Mouse (Mus musculus) CH12.LX (cell line): ENCODE measurements at regions not wholly inside any gene's neighbourhood (a gene's known extent, or its start where the extent isn't known, plus 50 kb on each side); places are given as distances from the start of the nearest gene placed in this dataset.

ENCODE experiments used
- DNase-seq: peaks from one replicate; pipeline ENCODE4 v3.0.0-alpha.2; 2013; ENCODE audit errors: extremely low read depth
- H3K27ac ChIP-seq: 2 replicates; pipeline ENCODE4 v1.5.1; 2012; ENCODE audit warnings: low read depth, mild to moderate bottlenecking, control low read depth, moderate library complexity; ENCODE audit not compliant: insufficient read depth
- H3K27me3 ChIP-seq: replicated peaks from 2 replicates; pipeline ENCODE3; 2012; ENCODE audit warnings: inconsistent platforms
- H3K36me3 ChIP-seq, 2 experiments: replicated peaks in 1 of 2; 2 replicates each; pipeline versions ENCODE3 to v1.6.1; 2012; ENCODE audit warnings: inconsistent platforms in 1 of 2, low read length in 1 of 2, mild to moderate bottlenecking in 1 of 2, mixed read lengths in 1 of 2, moderate library complexity in 1 of 2; ENCODE audit not compliant: control insufficient read depth in 1 of 2, insufficient read depth in 1 of 2
- H3K4me1 ChIP-seq, 2 experiments: 2 replicates each; pipeline ENCODE4 v1.6.1; 2012; ENCODE audit warnings: inconsistent platforms in 1 of 2, moderate library complexity in 1 of 2; ENCODE audit not compliant: insufficient read depth in 2 of 2, control insufficient read depth in 1 of 2
- H3K4me2 ChIP-seq: 2 replicates; pipeline ENCODE4 v1.6.1; 2012; ENCODE audit warnings: low read depth, mild to moderate bottlenecking, control low read depth; ENCODE audit not compliant: poor library complexity, insufficient read depth, severe bottlenecking
- H3K4me3 ChIP-seq, 3 experiments: fragments of 150-350 bp in 1 of 3; sonication (generic) in 1 of 3; replicated peaks in 1 of 3; 2 replicates each; pipeline versions ENCODE3 to v1.5.1; 2011 to 2012; ENCODE audit warnings: low read depth in 2 of 3, low read length in 2 of 3, mild to moderate bottlenecking in 2 of 3, moderate library complexity in 2 of 3, control low read depth in 1 of 3, improper control_type of control experiment in 1 of 3, inconsistent platforms in 1 of 3, mixed read lengths in 1 of 3; ENCODE audit not compliant: poor library complexity in 1 of 3
- H3K79me2 ChIP-seq: replicated peaks from 2 replicates; pipeline ENCODE4 v1.6.1; 2012; ENCODE audit warnings: mild to moderate bottlenecking, moderate library complexity; ENCODE audit not compliant: control insufficient read depth, poor library complexity, insufficient read depth, severe bottlenecking; ENCODE audit errors: extremely low read depth
- H3K9ac ChIP-seq: 2 replicates; pipeline ENCODE4 v1.6.1; 2012; ENCODE audit warnings: low read depth, mild to moderate bottlenecking, control low read depth, moderate library complexity; ENCODE audit not compliant: insufficient read depth
- H3K9me3 ChIP-seq: replicated peaks from 2 replicates; pipeline ENCODE3; 2012; ENCODE audit warnings: low read length, inconsistent platforms, mixed read lengths
- BHLHE40 ChIP-seq: IDR thresholded peaks from 2 replicates; pipeline ENCODE4 v1.6.1; 2011; ENCODE audit warnings: mild to moderate bottlenecking, low read depth, low read length, improper control_type of control experiment
- CHD1 ChIP-seq: IDR thresholded peaks from 2 replicates; pipeline ENCODE4 v1.6.1; 2012; ENCODE audit warnings: low read depth, low read length, improper control_type of control experiment, inconsistent platforms
- CHD2 ChIP-seq: IDR thresholded peaks from 2 replicates; pipeline ENCODE4 v1.6.1; 2011; ENCODE audit warnings: low read length, improper control_type of control experiment
- CTCF ChIP-seq, 2 experiments: IDR thresholded peaks in 1 of 2; conservative IDR thresholded peaks in 1 of 2; 2 replicates each; pipeline ENCODE4 v1.5.1; 2011 to 2012; ENCODE audit warnings: low read depth in 2 of 2, low read length in 2 of 2, improper control_type of control experiment in 1 of 2, inconsistent platforms in 1 of 2, mild to moderate bottlenecking in 1 of 2, moderate library complexity in 1 of 2
- E2F4 ChIP-seq: IDR thresholded peaks from 2 replicates; pipeline ENCODE4 v1.6.1; 2011; ENCODE audit warnings: low read depth, low read length, improper control_type of control experiment; ENCODE audit not compliant: insufficient replicate concordance
- ELF1 ChIP-seq: IDR thresholded peaks from 2 replicates; pipeline ENCODE4 v1.6.1; 2014; ENCODE audit warnings: low read depth, mild to moderate bottlenecking, inconsistent platforms, low read length, improper control_type of control experiment
- EP300 ChIP-seq: IDR thresholded peaks from 2 replicates; pipeline ENCODE4 v1.6.1; 2011; ENCODE audit warnings: low read length, improper control_type of control experiment
- ETS1 ChIP-seq: conservative IDR thresholded peaks from 2 replicates; pipeline ENCODE4 v1.6.1; 2012; ENCODE audit warnings: low read depth, mild to moderate bottlenecking, inconsistent platforms, low read length, improper control_type of control experiment, moderate library complexity
- IRF4 ChIP-seq: IDR thresholded peaks from 2 replicates; pipeline ENCODE4 v1.6.1; 2014; ENCODE audit warnings: low read depth, mild to moderate bottlenecking, inconsistent platforms, low read length, improper control_type of control experiment
- JUN ChIP-seq: IDR thresholded peaks from 2 replicates; pipeline ENCODE4 v1.6.1; 2011; ENCODE audit warnings: low read depth, mild to moderate bottlenecking, low read length, improper control_type of control experiment, moderate library complexity; ENCODE audit not compliant: insufficient read depth
- JUND ChIP-seq: conservative IDR thresholded peaks from 2 replicates; pipeline ENCODE4 v1.6.1; 2011; ENCODE audit warnings: low read depth, low read length, improper control_type of control experiment
- KAT2A ChIP-seq: IDR thresholded peaks from 2 replicates; pipeline ENCODE4 v1.6.1; 2012; ENCODE audit warnings: low read length, improper control_type of control experiment, inconsistent platforms; ENCODE audit not compliant: insufficient replicate concordance
- MAFK ChIP-seq: IDR thresholded peaks from 2 replicates; pipeline ENCODE4 v1.6.1; 2011; ENCODE audit warnings: low read length, improper control_type of control experiment; ENCODE audit not compliant: insufficient replicate concordance
- MAX ChIP-seq: IDR thresholded peaks from 2 replicates; pipeline ENCODE4 v1.6.1; 2011; ENCODE audit warnings: low read length, improper control_type of control experiment
- MAZ ChIP-seq: IDR thresholded peaks from 2 replicates; pipeline ENCODE4 v1.6.1; 2012; ENCODE audit warnings: low read depth, mild to moderate bottlenecking, inconsistent platforms, low read length, improper control_type of control experiment, moderate library complexity
- MEF2A ChIP-seq: IDR thresholded peaks from 2 replicates; pipeline ENCODE4 v1.6.1; 2014; ENCODE audit warnings: low read depth, mild to moderate bottlenecking, inconsistent platforms, low read length, improper control_type of control experiment, borderline replicate concordance
- MXI1 ChIP-seq: IDR thresholded peaks from 2 replicates; pipeline ENCODE4 v1.6.1; 2011; ENCODE audit warnings: mild to moderate bottlenecking, low read depth, low read length, improper control_type of control experiment
- MYC ChIP-seq: IDR thresholded peaks from 2 replicates; pipeline ENCODE4 v1.6.1; 2011; ENCODE audit warnings: low read depth, mild to moderate bottlenecking, improper control_type of control experiment, low read length
- NRF1 ChIP-seq: IDR thresholded peaks from 2 replicates; pipeline ENCODE4 v1.6.1; 2014; ENCODE audit warnings: low read depth, mild to moderate bottlenecking, inconsistent platforms, low read length, improper control_type of control experiment, moderate library complexity
- PAX5 ChIP-seq: IDR thresholded peaks from 2 replicates; pipeline ENCODE4 v1.6.1; 2012; ENCODE audit warnings: low read length, inconsistent platforms, mixed read lengths
- POLR2A ChIP-seq: IDR thresholded peaks from 2 replicates; pipeline ENCODE4 v1.6.1; 2011; ENCODE audit warnings: low read depth, mild to moderate bottlenecking, improper control_type of control experiment, low read length
- RAD21 ChIP-seq: IDR thresholded peaks from 2 replicates; pipeline ENCODE4 v1.6.1; 2011; ENCODE audit warnings: low read depth, mild to moderate bottlenecking, low read length, improper control_type of control experiment, moderate library complexity
- SIN3A ChIP-seq: IDR thresholded peaks from 2 replicates; pipeline ENCODE4 v1.6.1; 2012; ENCODE audit warnings: low read length, improper control_type of control experiment, inconsistent platforms
- SMC3 ChIP-seq: IDR thresholded peaks from 2 replicates; pipeline ENCODE4 v1.6.1; 2011; ENCODE audit warnings: low read depth, low read length, improper control_type of control experiment
- TBP ChIP-seq: conservative IDR thresholded peaks from 2 replicates; pipeline ENCODE4 v1.6.1; 2011; ENCODE audit warnings: low read depth, low read length, improper control_type of control experiment
- TCF12 ChIP-seq: IDR thresholded peaks from 2 replicates; pipeline ENCODE4 v1.6.1; 2014; ENCODE audit warnings: low read depth, mild to moderate bottlenecking, inconsistent platforms, low read length, improper control_type of control experiment
- UBTF ChIP-seq: IDR thresholded peaks from 2 replicates; pipeline ENCODE4 v1.6.1; 2012; ENCODE audit warnings: low read depth, mild to moderate bottlenecking, inconsistent platforms, low read length, improper control_type of control experiment, moderate library complexity
- USF1 ChIP-seq: IDR thresholded peaks from 2 replicates; pipeline ENCODE4 v1.6.1; 2014; ENCODE audit warnings: low read depth, mild to moderate bottlenecking, inconsistent platforms, low read length, improper control_type of control experiment
- USF2 ChIP-seq: conservative IDR thresholded peaks from 2 replicates; pipeline ENCODE4 v1.6.1; 2011; ENCODE audit warnings: low read depth, low read length, improper control_type of control experiment
- ZNF384 ChIP-seq: IDR thresholded peaks from 2 replicates; pipeline ENCODE4 v1.6.1; 2012; ENCODE audit warnings: low read depth, low read length, improper control_type of control experiment, inconsistent platforms
- dilution Hi-C: fragments of 300-500 bp; cut with MboI; formaldehyde crosslinking; loops from 2 replicates; pipeline ENCODE4 v1.14.3; 2020; ENCODE audit warnings: low sequenced_read_pairs; ENCODE audit not compliant: extremely low pct_unique_long_range_greater_than_20kb, extremely low pct_ligation_motif_present
- in situ Hi-C: fragments of 300-500 bp; cut with MboI; formaldehyde crosslinking; loops from 3 replicates; pipeline ENCODE4 v1.14.3; 2019; ENCODE audit warnings: low sequenced_read_pairs, low pct_ligation_motif_present, low pct_unique_long_range_greater_than_20kb, mixed read lengths

- no peak overlapping the region for H3K4me3 ChIP-seq
- DNase-seq: no peak
- TF ChIP-seq SIN3A: no peak
- no peak for TF ChIP-seq E2F4
- TF ChIP-seq MAZ: no peak
- TF ChIP-seq EP300: no peak
- no peak for TF ChIP-seq TBP
- TF ChIP-seq CHD2: no peak
- no peak for TF ChIP-seq MEF2A
- TF ChIP-seq RAD21: no peak
- no peak for TF ChIP-seq ZNF384
- no peak for TF ChIP-seq MAFK
- TF ChIP-seq KAT2A: no peak
- TF ChIP-seq CTCF (conservative IDR thresholded peaks at IDR 0.05 in 1 of 2, IDR thresholded peaks at IDR 0.05 in 1 of 2; ENCODE audit: low read depth in 2 of 2, low read length in 2 of 2): no peak
- no peak for TF ChIP-seq BHLHE40
- no peak for TF ChIP-seq ETS1
- TF ChIP-seq POLR2A: no peak
- no peak for TF ChIP-seq SMC3
- no peak for TF ChIP-seq JUN
- TF ChIP-seq JUND: no peak
- TF ChIP-seq UBTF: no peak
- TF ChIP-seq MYC: no peak
- in situ Hi-C loops: no loop called here
- no peak overlapping the region for H3K9ac ChIP-seq
- H3K4me1 ChIP-seq: peaks cover 0 to 25% of the 10 kb centered on the region in 2 experiments; a peak in 2 of 4 replicates
- H3K4me2 ChIP-seq: no peak overlapping the region
- dilution Hi-C loops: no loop called here
- no peaks in the 10 kb centered on the region for H3K27me3 ChIP-seq
- H3K79me2 ChIP-seq: no peaks in the 10 kb centered on the region
- H3K27ac ChIP-seq: no peak overlapping the region
- no peaks in the 10 kb centered on the region for H3K36me3 ChIP-seq
- H3K9me3 ChIP-seq: peaks cover 4% of the 10 kb centered on the region
These were observed 77.7 kb upstream of the D1Pas1 start for GRCm38 (mm10) chr1:186889584-186889852.

- peak; percentile 60 for DNase-seq
- Histone ChIP-seq H3K9me3 (peaks cover 4% of the 10 kb centered on the region), H3K27ac (no peak overlapping the region), H3K9ac (no peak overlapping the region), H3K36me3 (no peaks in the 10 kb centered on the region), H3K4me3 (no peak overlapping the region)
- in situ Hi-C loops: no loop called here
- TF ChIP-seq JUN (no peak), TCF12 (no peak), E2F4 (no peak), MXI1 (no peak), CHD1 (no peak), PAX5 (no peak), ELF1 (no peak), IRF4 (no peak), EP300 (no peak), MAZ (no peak), SIN3A (peak; percentile 31; the same call in 1 of the 2 replicates), CHD2 (no peak), BHLHE40 (0 out of 2 replicates have a peak, but pooled peaks have one; percentile 50), USF1 (no peak), MAFK (no peak), JUND (no peak), MEF2A (no peak), NRF1 (no peak), RAD21 (no peak), USF2 (no peak), MAX (peak; percentile 41; the same call in 1 of the 2 replicates), UBTF (no peak), MYC (no peak), ETS1 (0 out of 2 replicates have a peak, but pooled peaks have one; percentile 9)
- TF ChIP-seq, all 38 proteins: peak for 4
- Histone ChIP-seq H3K27me3 (no peaks in the 10 kb centered on the region), H3K79me2 (no peaks in the 10 kb centered on the region), H3K4me1 (peaks cover 0 to 25% of the 10 kb centered on the region in 2 experiments; a peak in 2 of 4 replicates), H3K4me2 (peak overlapping the region; percentile 17; the same call in 1 of the 2 replicates)
- dilution Hi-C loops: no loop called here
These were observed 78.2 kb upstream of the D1Pas1 start for GRCm38 (mm10) chr1:186888767-186889583.
